Mouse (Mus musculus): Measurements from ENCODE around the gene Rnf38. TPM values are rescaled to one million over a fixed set of nuclear protein-coding genes. Genes with fewer than 3 reads are reported as not detected.
A peak's percentile ranks its signal among the peaks of the same experiment; 100 is the strongest.

The Rnf38 gene
- polyA plus RNA-seq, 1 experiment = 54.7 TPM

GRCm38 (mm10) chr4:44251966-44252916, 18.7 kb upstream of the Rnf38 start:
- TF ChIP-seq POLR2A (IDR thresholded peaks at IDR 0.05; ENCODE audit: low read depth, low read length) (no peak), CTCF (IDR thresholded peaks at IDR 0.05; ENCODE audit: borderline replicate concordance, insufficient read depth, low read length) (no peak)
- Histone ChIP-seq H3K4me1 (ENCODE audit: control insufficient read depth, insufficient read depth, low read length) (no peaks in the 10 kb centered on the region), H3K4me3 (ENCODE audit: insufficient read depth, low read length) (no peak overlapping the region), H3K27ac (ENCODE audit: insufficient read depth, low read length) (no peak overlapping the region)

- Histone ChIP-seq H3K27ac (ENCODE audit: insufficient read depth, low read length) (no peak overlapping the region), H3K4me3 (ENCODE audit: insufficient read depth, low read length) (no peak overlapping the region), H3K4me1 (ENCODE audit: control insufficient read depth, insufficient read depth, low read length) (no peaks in the 10 kb centered on the region)
- no peak for TF ChIP-seq POLR2A (IDR thresholded peaks at IDR 0.05; ENCODE audit: low read depth, low read length)
- no peak for TF ChIP-seq CTCF (IDR thresholded peaks at IDR 0.05; ENCODE audit: borderline replicate concordance, insufficient read depth, low read length)
Observed at GRCm38 (mm10) chr4:44251521-44251920, 17.9 kb upstream of the Rnf38 start.

- Histone ChIP-seq H3K27ac (ENCODE audit: insufficient read depth, low read length) (no peak overlapping the region), H3K4me3 (ENCODE audit: insufficient read depth, low read length) (no peak overlapping the region), H3K4me1 (ENCODE audit: control insufficient read depth, insufficient read depth, low read length) (no peaks in the 10 kb centered on the region)
- TF ChIP-seq CTCF (IDR thresholded peaks at IDR 0.05; ENCODE audit: borderline replicate concordance, insufficient read depth, low read length) = no peak
- TF ChIP-seq POLR2A (IDR thresholded peaks at IDR 0.05; ENCODE audit: low read depth, low read length) = no peak
Observed at GRCm38 (mm10) chr4:44249705-44250104, 16.1 kb upstream of the Rnf38 start.

GRCm38 (mm10) chr4:44247051-44247939, 13.7 kb upstream of the Rnf38 start:
- Histone ChIP-seq H3K4me1 (ENCODE audit: control insufficient read depth, insufficient read depth, low read length) (no peaks in the 10 kb centered on the region), H3K27ac (ENCODE audit: insufficient read depth, low read length) (no peak overlapping the region), H3K4me3 (ENCODE audit: insufficient read depth, low read length) (no peak overlapping the region)
- TF ChIP-seq POLR2A (IDR thresholded peaks at IDR 0.05; ENCODE audit: low read depth, low read length) (no peak), CTCF (IDR thresholded peaks at IDR 0.05; ENCODE audit: borderline replicate concordance, insufficient read depth, low read length) (no peak)

- no peaks in the 10 kb centered on the region for H3K4me1 ChIP-seq (ENCODE audit: control insufficient read depth, insufficient read depth, low read length)
- no peak overlapping the region for H3K27ac ChIP-seq (ENCODE audit: insufficient read depth, low read length)
- H3K4me3 ChIP-seq (ENCODE audit: insufficient read depth, low read length) = no peak overlapping the region
- no peak for TF ChIP-seq CTCF (IDR thresholded peaks at IDR 0.05; ENCODE audit: borderline replicate concordance, insufficient read depth, low read length)
- no peak for TF ChIP-seq POLR2A (IDR thresholded peaks at IDR 0.05; ENCODE audit: low read depth, low read length)
Observed at GRCm38 (mm10) chr4:44246285-44246684, 12.7 kb upstream of the Rnf38 start.

- Histone ChIP-seq H3K4me1 (ENCODE audit: control insufficient read depth, insufficient read depth, low read length) (no peaks in the 10 kb centered on the region), H3K4me3 (ENCODE audit: insufficient read depth, low read length) (no peak overlapping the region), H3K27ac (ENCODE audit: insufficient read depth, low read length) (no peak overlapping the region)
- TF ChIP-seq POLR2A (IDR thresholded peaks at IDR 0.05; ENCODE audit: low read depth, low read length) (no peak), CTCF (IDR thresholded peaks at IDR 0.05; ENCODE audit: borderline replicate concordance, insufficient read depth, low read length) (no peak)
Observed at GRCm38 (mm10) chr4:44241638-44242037, 8.0 kb upstream of the Rnf38 start.

GRCm38 (mm10) chr4:44235946-44236345, 2.4 kb upstream of the Rnf38 start:
- Histone ChIP-seq H3K27ac (ENCODE audit: insufficient read depth, low read length) (no peak overlapping the region), H3K4me3 (ENCODE audit: insufficient read depth, low read length) (no peak overlapping the region), H3K4me1 (ENCODE audit: control insufficient read depth, insufficient read depth, low read length) (peaks cover 5% of the 10 kb centered on the region; the same call in 1 of the 2 replicates)
- TF ChIP-seq POLR2A (IDR thresholded peaks at IDR 0.05; ENCODE audit: low read depth, low read length) (no peak), CTCF (IDR thresholded peaks at IDR 0.05; ENCODE audit: borderline replicate concordance, insufficient read depth, low read length) (no peak)

GRCm38 (mm10) chr4:44234004-44234866, 646 bp upstream of the Rnf38 start:
- peak overlapping the region; percentile 50 for H3K4me3 ChIP-seq (ENCODE audit: insufficient read depth, low read length)
- H3K4me1 ChIP-seq (ENCODE audit: control insufficient read depth, insufficient read depth, low read length) = peaks cover 8% of the 10 kb centered on the region
- peak; percentile 98 for TF ChIP-seq POLR2A (IDR thresholded peaks at IDR 0.05; ENCODE audit: low read depth, low read length)
- TF ChIP-seq CTCF (IDR thresholded peaks at IDR 0.05; ENCODE audit: borderline replicate concordance, insufficient read depth, low read length) = no peak
- H3K27ac ChIP-seq (ENCODE audit: insufficient read depth, low read length) = peak overlapping the region; percentile 76
